Mouse (Mus musculus): ENCODE measurements at regions not wholly inside any gene's neighbourhood (a gene's known extent, or its start where the extent isn't known, plus 50 kb on each side); places are given as distances from the start of the nearest gene placed in this dataset.

- Histone ChIP-seq H3K27ac (ENCODE audit: insufficient read depth, low read length) (no peak overlapping the region), H3K4me3 (ENCODE audit: insufficient read depth, low read length) (no peak overlapping the region), H3K4me1 (ENCODE audit: control insufficient read depth, insufficient read depth, low read length) (no peaks in the 10 kb centered on the region)
- TF ChIP-seq POLR2A (IDR thresholded peaks at IDR 0.05; ENCODE audit: low read depth, low read length), result no peak
- TF ChIP-seq CTCF (IDR thresholded peaks at IDR 0.05; ENCODE audit: borderline replicate concordance, insufficient read depth, low read length), result no peak
Measured at GRCm38 (mm10) chr1:71722211-71723038, 69.4 kb upstream of the Fn1 start.
